Mouse (Mus musculus) midbrain, embryonic 12.5 days (tissue): ENCODE results near the gene Ccnk. TPM values are rescaled to one million over a fixed set of nuclear protein-coding genes. Genes with fewer than 3 reads are reported as not detected.

Source experiments
- ATAC-seq: fragments of 200-750 bp; cut with Nextera tagmentation; 2 replicates; pipeline ENCODE4 v1.8.0; 2017; ENCODE audit warnings: low read depth, moderate TSS enrichment, moderate library complexity; ENCODE audit not compliant: low FRiP score
- H3K27ac ChIP-seq: fragments of 300-500 bp; sonication (generic); replicated peaks from 2 replicates; pipeline ENCODE4 v1.5.1; 2016; ENCODE audit warnings: mild to moderate bottlenecking
- H3K27me3 ChIP-seq: fragments of 300-500 bp; sonication (generic); 2 replicates; pipeline ENCODE4 v1.6.1; 2016; ENCODE audit warnings: mild to moderate bottlenecking
- H3K36me3 ChIP-seq: fragments of 300-500 bp; sonication (generic); 2 replicates; pipeline ENCODE4 v1.6.1; 2016
- H3K4me1 ChIP-seq: fragments of 300-500 bp; sonication (generic); 2 replicates; pipeline ENCODE4 v1.6.1; 2016
- H3K4me2 ChIP-seq: fragments of 300-500 bp; sonication (generic); replicated peaks from 2 replicates; pipeline ENCODE4 v1.6.1; 2016; ENCODE audit warnings: mild to moderate bottlenecking, moderate library complexity
- H3K4me3 ChIP-seq: fragments of 300-500 bp; sonication (generic); 2 replicates; pipeline ENCODE4 v1.5.1; 2016; ENCODE audit warnings: mild to moderate bottlenecking
- H3K9ac ChIP-seq: fragments of 300-500 bp; sonication (generic); replicated peaks from 2 replicates; pipeline ENCODE4 v1.6.1; 2016; ENCODE audit warnings: mild to moderate bottlenecking, moderate library complexity
- H3K9me3 ChIP-seq: fragments of 300-500 bp; sonication (generic); 2 replicates; pipeline ENCODE4 v1.6.1; 2016; ENCODE audit warnings: mild to moderate bottlenecking
- WGBS: fragments of 180-500 bp; shearing (Covaris S2); methylation state at CpG from one replicate; pipeline ENCODE4 v1.1.7; 2016; 5-methylcytosine and 5-hydroxymethylcytosine counted together
- polyA plus RNA-seq: library from polyadenylated mRNA; unstranded; fragments of >200 nt; fragmentation: Nextera tagmentation; extraction: Ambion mirVana; gene quantifications from 2 replicates; pipeline ENCODE4 v1.2.1, GENCODE M21; 2016

Gene Ccnk
- polyA plus RNA-seq, 1 experiment from 2014 or later, result 3.8 TPM

GRCm38 (mm10) chr12:108240953-108241588 is 61.7 kb downstream of the Ccnk start:
- Histone ChIP-seq H3K4me2 (peak overlapping the region; percentile 37), H3K9me3 (no peaks in the 10 kb centered on the region), H3K36me3 (no peaks in the 10 kb centered on the region), H3K4me1 (peaks cover 95% of the 10 kb centered on the region), H3K27me3 (no peaks in the 10 kb centered on the region), H3K27ac (peak overlapping the region; percentile 89), H3K4me3 (no peak overlapping the region), H3K9ac (peak overlapping the region; percentile 35)
- 12% methylated on average over 21 of the region's 21 CpGs for WGBS
- ATAC-seq, result peak; percentile 70

- Histone ChIP-seq H3K27ac (peak overlapping the region; percentile 89), H3K36me3 (no peaks in the 10 kb centered on the region), H3K9ac (peak overlapping the region; percentile 35), H3K9me3 (no peaks in the 10 kb centered on the region), H3K4me1 (peaks cover 98% of the 10 kb centered on the region), H3K4me3 (no peak overlapping the region), H3K4me2 (peak overlapping the region; percentile 37), H3K27me3 (no peaks in the 10 kb centered on the region)
- WGBS, result 37% methylated on average over 6 of the region's 6 CpGs
- ATAC-seq, result no peak
Observed at GRCm38 (mm10) chr12:108241626-108242025, 62.2 kb downstream of the Ccnk start.

GRCm38 (mm10) chr12:108242243-108242745 is 62.9 kb downstream of the Ccnk start:
- 33% methylated on average over 20 of the region's 20 CpGs for WGBS
- H3K4me3 ChIP-seq, result no peak overlapping the region
- ATAC-seq, result 0 out of 2 replicates have a peak, but pooled peaks have one; percentile 1
- peak overlapping the region; percentile 89 for H3K27ac ChIP-seq
- no peaks in the 10 kb centered on the region for H3K9me3 ChIP-seq
- no peak overlapping the region; the same call in 1 of the 2 replicates for H3K4me2 ChIP-seq
- no peaks in the 10 kb centered on the region for H3K36me3 ChIP-seq
- peak overlapping the region; percentile 4; the same call in 1 of the 2 replicates for H3K9ac ChIP-seq
- H3K4me1 ChIP-seq, result peaks cover 98% of the 10 kb centered on the region
- H3K27me3 ChIP-seq, result no peaks in the 10 kb centered on the region

GRCm38 (mm10) chr12:108244778-108245177 is 65.4 kb downstream of the Ccnk start:
- Histone ChIP-seq H3K36me3 (no peaks in the 10 kb centered on the region), H3K27me3 (no peaks in the 10 kb centered on the region), H3K9ac (peak overlapping the region; percentile 21), H3K4me3 (no peak overlapping the region), H3K4me1 (peaks cover 82% of the 10 kb centered on the region), H3K27ac (peak overlapping the region; percentile 83), H3K4me2 (0 out of 2 replicates have a peak overlapping the region, but pooled peaks have one; percentile 28), H3K9me3 (no peaks in the 10 kb centered on the region)
- no peak for ATAC-seq
- WGBS, result 7% methylated on average over 8 of the region's 8 CpGs

- no peak for ATAC-seq
- no peaks in the 10 kb centered on the region for H3K36me3 ChIP-seq
- H3K4me2 ChIP-seq, result 0 out of 2 replicates have a peak overlapping the region, but pooled peaks have one; percentile 28
- H3K9ac ChIP-seq, result no peak overlapping the region
- H3K9me3 ChIP-seq, result no peaks in the 10 kb centered on the region
- no peaks in the 10 kb centered on the region for H3K27me3 ChIP-seq
- peak overlapping the region; percentile 83 for H3K27ac ChIP-seq
- H3K4me1 ChIP-seq, result peaks cover 82% of the 10 kb centered on the region
- WGBS, result 40% methylated on average over 9 of the region's 9 CpGs
- no peak overlapping the region for H3K4me3 ChIP-seq
Observed at GRCm38 (mm10) chr12:108245579-108245978, 66.2 kb downstream of the Ccnk start.

GRCm38 (mm10) chr12:108246759-108247500 is 67.6 kb downstream of the Ccnk start:
- Histone ChIP-seq H3K27ac (0 out of 2 replicates have a peak overlapping the region, but pooled peaks have one; percentile 10), H3K36me3 (no peaks in the 10 kb centered on the region), H3K9me3 (no peaks in the 10 kb centered on the region), H3K4me1 (peaks cover 69% of the 10 kb centered on the region), H3K9ac (no peak overlapping the region), H3K4me2 (no peak overlapping the region), H3K27me3 (no peaks in the 10 kb centered on the region), H3K4me3 (no peak overlapping the region)
- WGBS, result 88% methylated on average over 10 of the region's 10 CpGs
- ATAC-seq, result no peak

- H3K4me3 ChIP-seq, result no peak overlapping the region
- no peaks in the 10 kb centered on the region for H3K9me3 ChIP-seq
- peaks cover 70% of the 10 kb centered on the region for H3K4me1 ChIP-seq
- H3K27me3 ChIP-seq, result no peaks in the 10 kb centered on the region
- no peak overlapping the region for H3K9ac ChIP-seq
- H3K36me3 ChIP-seq, result no peaks in the 10 kb centered on the region
- no peak overlapping the region for H3K4me2 ChIP-seq
- 97% methylated on average over 8 of the region's 8 CpGs for WGBS
- no peak for ATAC-seq
- H3K27ac ChIP-seq, result no peak overlapping the region
Observed at GRCm38 (mm10) chr12:108249019-108249418, 69.6 kb downstream of the Ccnk start.

- no peak overlapping the region for H3K9ac ChIP-seq
- H3K9me3 ChIP-seq, result no peaks in the 10 kb centered on the region
- peaks cover 65% of the 10 kb centered on the region for H3K4me1 ChIP-seq
- H3K36me3 ChIP-seq, result no peaks in the 10 kb centered on the region
- H3K27me3 ChIP-seq, result no peaks in the 10 kb centered on the region
- 71% methylated on average over 10 of the region's 10 CpGs for WGBS
- no peak for ATAC-seq
- H3K27ac ChIP-seq, result no peak overlapping the region
- H3K4me2 ChIP-seq, result no peak overlapping the region
- H3K4me3 ChIP-seq, result no peak overlapping the region
Observed at GRCm38 (mm10) chr12:108249522-108249921, 70.1 kb downstream of the Ccnk start.

- Histone ChIP-seq H3K4me1 (peaks cover 60% of the 10 kb centered on the region), H3K4me3 (no peak overlapping the region), H3K36me3 (no peaks in the 10 kb centered on the region), H3K27ac (no peak overlapping the region), H3K27me3 (no peaks in the 10 kb centered on the region), H3K9ac (no peak overlapping the region), H3K9me3 (no peaks in the 10 kb centered on the region), H3K4me2 (no peak overlapping the region)
- no peak for ATAC-seq
- WGBS, result 88% methylated on average over 31 of the region's 31 CpGs
Observed at GRCm38 (mm10) chr12:108251034-108251792, 71.8 kb downstream of the Ccnk start.

GRCm38 (mm10) chr12:108251825-108252542 is 72.6 kb downstream of the Ccnk start:
- Histone ChIP-seq H3K4me1 (peaks cover 60% of the 10 kb centered on the region), H3K4me3 (no peak overlapping the region), H3K36me3 (no peaks in the 10 kb centered on the region), H3K27ac (no peak overlapping the region; the same call in 1 of the 2 replicates), H3K9me3 (no peaks in the 10 kb centered on the region), H3K27me3 (no peaks in the 10 kb centered on the region), H3K4me2 (no peak overlapping the region), H3K9ac (no peak overlapping the region)
- WGBS, result 80% methylated on average over 15 of the region's 15 CpGs
- ATAC-seq, result no peak
